Mouse (Mus musculus): ENCODE measurements around the gene Ccn2.

DNA sequence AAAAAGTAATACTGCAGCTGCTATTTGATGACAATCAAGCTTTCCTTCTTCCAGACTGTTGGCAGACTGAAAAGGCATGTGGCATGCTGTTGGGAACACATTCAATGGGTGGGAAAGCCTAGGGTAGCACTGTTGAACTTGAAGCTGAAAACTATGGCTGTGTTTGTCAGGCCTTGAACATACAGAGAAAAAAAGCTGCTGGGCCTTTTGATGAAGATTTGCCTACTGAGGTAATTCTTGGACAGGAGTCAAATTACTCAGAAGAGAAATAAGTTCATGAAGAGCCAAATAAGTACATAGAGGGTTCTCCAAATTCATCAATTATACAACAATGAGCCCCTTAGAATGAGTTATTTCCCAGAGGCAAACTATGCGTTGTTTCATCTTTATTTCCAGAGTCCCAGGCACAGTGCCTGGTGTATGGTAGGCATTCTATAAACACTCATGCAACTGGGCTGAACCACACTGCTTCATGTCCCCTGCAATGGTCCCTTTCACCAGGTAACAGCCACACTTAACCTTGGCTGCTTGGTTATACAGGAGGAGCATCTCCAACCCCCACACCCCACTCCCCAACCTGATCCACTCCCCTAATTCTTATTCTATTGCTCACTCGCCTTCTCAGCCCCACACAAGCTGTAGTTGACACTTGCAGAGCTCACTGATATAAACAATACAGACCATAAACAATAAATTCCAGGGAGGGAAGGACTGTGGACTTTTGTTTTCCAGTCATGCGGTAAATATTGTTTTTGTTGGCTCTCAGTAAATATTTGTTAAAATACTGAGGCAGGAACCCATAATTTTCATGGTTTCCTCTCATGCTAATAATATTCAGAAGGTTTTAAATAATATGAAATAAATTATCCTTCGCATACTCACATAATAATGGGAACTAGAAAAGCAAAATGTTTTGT lies 22.9 kb upstream of the Ccn2 start:
- TF ChIP-seq CTCF (IDR thresholded peaks at IDR 0.05; ENCODE audit: borderline replicate concordance, insufficient read depth, low read length) (no peak), POLR2A (IDR thresholded peaks at IDR 0.05; ENCODE audit: low read depth, low read length) (no peak)
